Mouse (Mus musculus) heart, postnatal 0 days (tissue): ENCODE measurements around the gene Gnas. TPM values are rescaled to one million over a fixed set of nuclear protein-coding genes. Genes with fewer than 3 reads are reported as not detected.

ENCODE experiments used
- ATAC-seq: fragments of 200-750 bp; cut with Nextera tagmentation; 2 replicates; pipeline ENCODE4 v1.8.0; 2017; ENCODE audit warnings: low read depth, moderate number of reproducible peaks, moderate library complexity; ENCODE audit not compliant: insufficient read depth
- DNase-seq: peaks from one replicate; pipeline ENCODE4 v3.0.0-alpha.2; 2016; ENCODE audit warnings: low spot score
- H3K27ac ChIP-seq: fragments of 300-500 bp; sonication (generic); 2 replicates; pipeline ENCODE4 v1.5.1; 2014; ENCODE audit warnings: low read depth, mild to moderate bottlenecking
- H3K27me3 ChIP-seq: fragments of 300-500 bp; sonication (generic); 2 replicates; pipeline ENCODE4 v1.6.1; 2014; ENCODE audit warnings: low read length, mixed read lengths; ENCODE audit not compliant: control insufficient read depth, insufficient read depth
- H3K36me3 ChIP-seq: fragments of 300-500 bp; sonication (generic); replicated peaks from 2 replicates; pipeline ENCODE4 v1.6.1; 2014; ENCODE audit warnings: low read length, mixed read lengths; ENCODE audit not compliant: control insufficient read depth, insufficient read depth
- H3K4me1 ChIP-seq: fragments of 300-500 bp; sonication (generic); 2 replicates; pipeline ENCODE4 v1.6.1; 2014; ENCODE audit warnings: antibody characterized with exemption; ENCODE audit not compliant: control insufficient read depth, insufficient read depth
- H3K4me2 ChIP-seq: fragments of 300-500 bp; sonication (generic); 2 replicates; pipeline ENCODE4 v1.6.1; 2014; ENCODE audit warnings: low read depth, mild to moderate bottlenecking, low read length, moderate library complexity
- H3K4me3 ChIP-seq: fragments of 300-500 bp; sonication (generic); 2 replicates; pipeline ENCODE4 v1.5.1; 2014; ENCODE audit warnings: low read depth, low read length
- H3K9ac ChIP-seq: fragments of 300-500 bp; sonication (generic); replicated peaks from 2 replicates; pipeline ENCODE4 v1.6.1; 2014; ENCODE audit warnings: low read depth, low read length, mixed read lengths
- H3K9me3 ChIP-seq: fragments of 300-500 bp; sonication (generic); replicated peaks from 2 replicates; pipeline ENCODE4 v1.6.1; 2016; ENCODE audit warnings: low read length; ENCODE audit not compliant: control insufficient read depth
- CTCF ChIP-seq: IDR thresholded peaks from 2 replicates; pipeline ENCODE4 v1.5.1; 2016; ENCODE audit warnings: antibody characterized with exemption, control low read depth, low read depth
- EP300 ChIP-seq: IDR thresholded peaks from 2 replicates; pipeline ENCODE4 v1.6.1; 2016; ENCODE audit warnings: antibody characterized with exemption, low read depth
- WGBS: fragments of 180-500 bp; shearing (Covaris S2); extraction: QIAGEN DNeasy Blood & Tissue Kit; methylation state at CpG from one replicate; pipeline ENCODE4 v1.1.7; 2014; 5-methylcytosine and 5-hydroxymethylcytosine counted together
- polyA plus RNA-seq: library from polyadenylated mRNA; unstranded; fragments of >200 nt; fragmentation: Nextera tagmentation; extraction: Ambion mirVana; gene quantifications from 2 replicates; pipeline ENCODE4 v1.2.1, GENCODE M21; 2015
- total RNA-seq: library from RNA; depleted of rRNA; stranded (reverse); fragments of >200 nt; gene quantifications from 2 replicates; pipeline ENCODE4 v1.2.3, GENCODE M21; 2014; ENCODE audit warnings: low replicate concordance

Gene Gnas
- total and polyA plus RNA-seq, 2 experiments from 2014 or later = 1,131 to 1,263 TPM

- DNase-seq = no peak
- H3K27me3 ChIP-seq = no peaks in the 10 kb centered on the region
- H3K9me3 ChIP-seq = no peaks in the 10 kb centered on the region
- peaks cover 3% of the 10 kb centered on the region; the same call in 1 of the 2 replicates for H3K36me3 ChIP-seq
- H3K4me3 ChIP-seq = peak overlapping the region; percentile 100
- WGBS = 13% methylated on average over 12 of the region's 12 CpGs
- peak overlapping the region; percentile 100 for H3K9ac ChIP-seq
- peak overlapping the region; percentile 100 for H3K27ac ChIP-seq
- H3K4me2 ChIP-seq = peak overlapping the region; percentile 78
- peaks cover 36% of the 10 kb centered on the region for H3K4me1 ChIP-seq
- no peak for ATAC-seq
- TF ChIP-seq EP300 = no peak
- no peak for TF ChIP-seq CTCF
These were observed 47.3 kb downstream of the Gnas start for GRCm38 (mm10) chr2:174331282-174332030.

GRCm38 (mm10) chr2:174333239-174333890 is 49.2 kb downstream of the Gnas start:
- H3K36me3 ChIP-seq = peaks cover 7% of the 10 kb centered on the region; the same call in 1 of the 2 replicates
- H3K4me1 ChIP-seq = peaks cover 47% of the 10 kb centered on the region
- peak overlapping the region; percentile 78 for H3K4me2 ChIP-seq
- TF ChIP-seq CTCF = no peak
- TF ChIP-seq EP300 = no peak
- DNase-seq = no peak
- H3K27me3 ChIP-seq = no peaks in the 10 kb centered on the region
- H3K9ac ChIP-seq = no peak overlapping the region
- peak overlapping the region; percentile 100 for H3K4me3 ChIP-seq
- H3K9me3 ChIP-seq = no peaks in the 10 kb centered on the region
- 41% methylated on average over 7 of the region's 7 CpGs for WGBS
- H3K27ac ChIP-seq = peak overlapping the region; percentile 100
- ATAC-seq = no peak

- peak overlapping the region; percentile 78 for H3K4me2 ChIP-seq
- peak overlapping the region; percentile 58; the same call in 1 of the 2 replicates for H3K27ac ChIP-seq
- peaks cover 53% of the 10 kb centered on the region for H3K4me1 ChIP-seq
- peak overlapping the region; percentile 33; the same call in 1 of the 2 replicates for H3K9ac ChIP-seq
- H3K9me3 ChIP-seq = no peaks in the 10 kb centered on the region
- TF ChIP-seq EP300 (no peak), CTCF (no peak)
- peaks cover 7% of the 10 kb centered on the region; the same call in 1 of the 2 replicates for H3K36me3 ChIP-seq
- H3K27me3 ChIP-seq = no peaks in the 10 kb centered on the region
- H3K4me3 ChIP-seq = peak overlapping the region; percentile 5; the same call in 1 of the 2 replicates
- WGBS = 37% methylated on average over 10 of the region's 10 CpGs
- DNase-seq (no peak), ATAC-seq (no peak)
These were observed 50.3 kb downstream of the Gnas start for GRCm38 (mm10) chr2:174334415-174334814.

GRCm38 (mm10) chr2:174337275-174337674 is 53.2 kb downstream of the Gnas start:
- ATAC-seq (no peak), DNase-seq (no peak)
- Histone ChIP-seq H3K4me3 (no peak overlapping the region), H3K4me1 (peaks cover 70% of the 10 kb centered on the region), H3K9me3 (no peaks in the 10 kb centered on the region), H3K27me3 (no peaks in the 10 kb centered on the region), H3K36me3 (peaks cover 13% of the 10 kb centered on the region; the same call in 1 of the 2 replicates), H3K9ac (no peak overlapping the region; the same call in 1 of the 2 replicates), H3K27ac (no peak overlapping the region), H3K4me2 (no peak overlapping the region)
- no peak for TF ChIP-seq CTCF
- no peak for TF ChIP-seq EP300
- WGBS = 74% methylated on average over 13 of the region's 13 CpGs

- Histone ChIP-seq H3K27me3 (no peaks in the 10 kb centered on the region), H3K4me3 (no peak overlapping the region), H3K9me3 (no peaks in the 10 kb centered on the region), H3K36me3 (peaks cover 21% of the 10 kb centered on the region), H3K4me2 (no peak overlapping the region), H3K9ac (no peak overlapping the region), H3K27ac (no peak overlapping the region), H3K4me1 (peaks cover 65% of the 10 kb centered on the region)
- ATAC-seq (no peak), DNase-seq (no peak)
- WGBS = 88% methylated on average over 1 of the region's 1 CpGs
- no peak for TF ChIP-seq EP300
- no peak for TF ChIP-seq CTCF
These were observed 55.6 kb downstream of the Gnas start for GRCm38 (mm10) chr2:174339701-174340100.
